Mouse (Mus musculus): ENCODE data around the gene Rab3gap2.

Gene Rab3gap2

GRCm38 (mm10) chr1:185226889-185227288, 23.0 kb downstream of the Rab3gap2 start:
- CTCF ChIA-PET: interaction anchor here (0.7 kb wide), 1 partner anchor 1961 kb away, joined by 5 read pairs; no protein-coding TSS in a partner anchor

GRCm38 (mm10) chr1:185227766-185228165, 23.8 kb downstream of the Rab3gap2 start:
- CTCF ChIA-PET: no interaction called here

DNA sequence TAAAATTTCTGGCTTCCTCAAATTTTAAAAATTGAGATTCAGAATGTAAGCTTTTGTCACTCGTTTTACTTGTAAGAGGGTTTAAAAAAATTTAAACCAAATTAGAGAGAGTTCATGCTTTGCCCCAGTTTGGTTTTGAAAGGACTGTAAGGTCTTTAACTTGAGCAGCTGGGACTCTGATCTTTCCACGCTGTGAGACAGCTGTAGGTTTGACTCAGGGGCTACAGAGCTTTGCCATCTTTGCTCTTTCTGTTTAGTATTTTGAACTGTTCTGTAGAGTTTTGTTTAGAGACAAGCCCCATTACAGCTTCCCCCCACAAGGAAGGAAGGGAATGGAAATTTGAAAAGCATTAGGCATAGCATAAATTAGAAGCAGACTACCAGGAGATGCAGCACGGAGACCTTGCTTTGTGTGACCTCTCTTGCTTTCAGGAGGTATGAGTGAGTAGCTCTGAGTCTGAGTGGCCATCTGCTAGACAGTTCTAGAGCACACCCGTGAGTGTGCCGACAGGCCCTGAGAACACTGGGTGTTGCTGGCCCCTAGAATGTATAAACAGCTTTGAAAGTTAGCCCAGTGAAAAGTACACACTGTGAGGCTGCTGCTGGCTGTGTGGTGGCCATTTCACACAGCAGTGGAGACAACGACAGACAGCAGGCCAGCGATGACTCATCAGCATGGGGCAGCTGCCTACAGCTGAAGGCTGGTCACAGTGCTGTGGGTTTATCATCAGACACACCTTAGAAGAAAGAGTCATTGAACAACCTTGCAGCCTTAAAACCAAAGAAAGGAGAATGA, 25.7 kb downstream of the Rab3gap2 start:
- CTCF ChIA-PET: interaction anchor here (0.6 kb wide), 1 partner anchor 166 kb away, joined by 3 read pairs; no protein-coding TSS in a partner anchor

DNA sequence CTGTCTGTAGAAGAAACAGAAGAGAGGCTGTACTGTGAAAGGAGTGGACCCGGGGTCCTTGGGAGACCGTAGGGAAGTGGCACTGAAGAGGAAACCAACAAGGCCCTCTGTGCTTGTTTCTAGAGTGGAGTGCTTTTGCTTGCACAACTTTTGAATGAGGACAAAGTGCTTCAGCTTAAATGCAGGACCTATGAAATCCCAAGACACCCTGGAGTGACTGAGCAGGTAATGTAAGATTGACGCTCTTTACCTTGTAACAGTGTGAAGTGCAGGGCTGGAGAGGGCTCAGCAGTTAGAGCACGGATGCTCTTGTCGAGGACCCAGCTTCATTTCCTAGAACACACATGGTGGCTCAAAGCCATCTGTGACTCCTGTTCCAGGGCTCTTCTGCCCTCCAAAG, 31.9 kb downstream of the Rab3gap2 start:
- CTCF ChIA-PET: no interaction called here

DNA sequence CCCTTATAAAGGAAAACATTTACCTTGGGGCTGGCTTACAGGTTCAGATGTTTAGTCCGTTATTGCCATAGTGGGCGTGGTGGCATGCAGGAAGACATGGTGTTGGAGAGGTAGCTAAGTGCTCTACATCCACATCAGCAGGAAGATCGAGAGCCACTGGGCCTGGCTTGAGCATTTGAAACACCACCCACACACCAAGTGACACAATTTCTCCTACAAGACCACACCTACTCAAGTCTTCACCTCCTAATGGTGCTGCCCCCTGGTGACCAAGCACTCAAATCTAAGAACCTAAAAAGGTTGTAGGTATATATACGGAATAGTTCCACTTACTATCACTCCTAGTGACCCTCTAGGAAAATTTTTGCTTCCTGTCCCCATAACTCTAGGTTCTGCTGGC, 32.6 kb downstream of the Rab3gap2 start:
- CTCF ChIA-PET: no interaction called here

GRCm38 (mm10) chr1:185243013-185243412, 39.1 kb downstream of the Rab3gap2 start:
- CTCF ChIA-PET: no interaction called here

DNA sequence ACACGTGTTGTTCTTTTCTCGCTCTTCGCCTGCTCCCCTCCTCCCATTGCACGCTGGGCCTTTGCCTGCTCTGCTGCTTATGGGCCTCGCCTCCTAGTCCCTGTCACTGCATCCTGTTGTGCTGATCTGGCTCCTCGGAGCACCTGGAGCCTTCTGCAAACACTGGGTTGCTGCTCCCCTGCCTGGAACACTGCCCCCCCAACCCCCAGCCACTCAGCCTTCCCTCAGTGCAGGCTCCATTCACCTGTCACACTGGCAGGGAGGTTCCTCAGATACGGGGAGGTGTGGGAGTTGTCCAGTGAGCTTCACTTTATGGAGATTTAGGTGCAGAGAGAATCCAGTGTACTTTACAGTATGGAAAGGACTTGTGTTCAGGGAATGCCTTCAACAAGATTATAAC, 41.5 kb downstream of the Rab3gap2 start:
- CTCF ChIA-PET: no interaction called here

DNA sequence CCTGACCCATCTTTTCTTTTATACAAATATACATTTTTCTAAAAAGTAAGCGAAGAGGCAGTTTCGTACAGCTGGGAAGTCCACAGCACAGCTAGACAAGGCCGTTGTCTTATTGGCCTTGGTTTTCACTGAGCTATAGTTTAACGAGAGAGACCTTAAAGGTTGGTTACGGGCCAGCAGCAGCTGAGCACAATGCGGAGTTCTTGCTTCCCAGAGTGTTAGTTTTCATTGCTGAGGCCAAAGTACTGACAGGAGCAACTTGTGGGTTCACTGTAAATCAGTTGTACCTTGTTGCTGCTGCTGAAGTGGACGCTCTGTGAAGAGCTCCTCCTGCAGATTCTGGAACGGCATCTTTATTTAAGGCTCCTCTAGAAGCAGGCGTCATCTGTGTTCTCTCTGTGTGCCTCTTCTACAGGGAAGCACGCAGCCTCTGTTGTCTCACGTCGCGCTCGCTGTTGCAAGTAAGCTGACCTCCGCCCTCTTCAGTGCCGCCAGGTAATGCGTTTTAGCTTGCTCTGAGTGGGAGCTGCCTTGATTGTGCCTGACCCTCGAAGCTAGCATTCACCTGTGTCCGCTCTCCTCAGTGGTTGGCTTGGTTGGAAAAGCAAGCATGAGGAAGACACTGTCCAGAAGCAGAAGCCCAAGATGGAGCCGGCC, 43.6 kb downstream of the Rab3gap2 start:
- CTCF ChIA-PET: no interaction called here

DNA sequence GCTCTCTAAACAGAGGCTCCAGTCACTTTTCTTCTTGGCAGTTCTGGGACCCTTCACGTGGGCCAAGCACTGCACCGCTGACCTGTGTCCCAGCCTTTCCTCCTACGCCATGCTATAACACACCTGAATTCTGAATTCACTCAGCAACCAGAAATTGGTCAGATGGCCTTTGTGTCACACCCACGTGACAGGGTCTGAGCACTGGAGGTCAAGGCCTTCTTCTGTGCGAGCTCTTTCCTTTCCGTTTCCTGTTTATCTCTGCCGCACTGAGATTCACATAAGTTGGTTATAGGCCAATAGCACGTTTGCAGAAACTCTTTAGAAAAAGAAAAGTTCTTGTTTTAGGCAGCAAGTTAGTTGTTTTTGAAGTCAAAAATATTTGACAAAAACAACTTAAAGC, 44.8 kb downstream of the Rab3gap2 start:
- CTCF ChIA-PET: no interaction called here

- CTCF ChIA-PET: no interaction called here
Observed at GRCm38 (mm10) chr1:185252351-185252750, 48.4 kb downstream of the Rab3gap2 start.

DNA sequence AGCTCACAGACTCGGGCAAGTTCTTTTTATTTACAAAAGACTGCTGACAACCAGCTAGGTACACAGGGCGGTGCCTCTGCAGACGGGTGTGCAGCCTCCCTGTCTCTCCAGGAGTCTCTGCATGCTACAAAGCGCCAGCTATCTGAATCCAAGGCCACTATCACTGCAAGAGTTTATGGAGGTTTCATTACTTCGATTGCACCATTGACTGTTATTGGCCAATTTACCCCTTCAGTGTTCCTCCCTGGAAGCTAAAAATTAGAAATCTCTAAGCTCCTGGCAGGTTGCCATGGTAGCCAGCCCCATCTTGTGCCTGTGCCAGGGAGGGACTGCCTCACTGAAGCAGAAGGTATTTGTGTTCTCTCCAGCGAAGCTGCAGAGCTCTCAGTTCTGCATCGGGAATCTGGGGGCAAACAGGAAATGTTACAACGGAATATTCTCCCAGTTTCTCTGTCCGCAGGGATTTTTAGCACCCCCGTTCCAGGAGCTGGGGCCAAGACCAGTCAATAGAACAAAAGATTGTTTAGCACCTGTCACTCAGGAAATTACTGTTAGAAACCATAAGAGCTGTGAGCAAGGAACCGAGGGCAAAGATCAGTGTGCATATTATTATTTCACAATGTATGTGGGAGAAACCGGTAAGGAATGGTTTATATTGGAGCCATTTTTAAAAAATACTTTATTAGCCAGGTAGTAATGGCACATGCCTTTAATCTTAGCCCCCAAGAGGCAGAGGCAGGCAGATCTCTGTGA, 49.4 kb downstream of the Rab3gap2 start:
- CTCF ChIA-PET: no interaction called here

DNA sequence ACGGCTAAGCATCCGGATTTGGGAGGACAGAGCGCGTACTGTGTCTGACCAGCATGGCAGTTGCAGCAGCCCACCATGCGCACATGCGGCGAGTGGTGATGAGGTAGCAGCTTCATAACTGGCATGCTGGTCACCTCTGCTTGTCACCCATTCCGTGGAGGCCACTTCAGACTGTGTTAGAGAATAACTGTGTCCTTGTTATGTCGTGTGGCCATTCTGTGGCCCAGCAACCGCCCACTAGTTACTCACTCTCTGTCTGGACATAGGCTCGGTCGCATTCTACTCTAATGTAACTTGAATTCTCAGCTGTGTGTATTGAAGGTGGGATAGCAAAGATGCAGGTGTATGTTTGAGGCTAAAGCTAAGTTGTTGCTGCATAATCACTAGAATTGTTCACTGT, 51.4 kb downstream of the Rab3gap2 start:
- CTCF ChIA-PET: no interaction called here

- CTCF ChIA-PET: no interaction called here
Observed at GRCm38 (mm10) chr1:185256753-185257152, 52.8 kb downstream of the Rab3gap2 start.

GRCm38 (mm10) chr1:185262565-185262964, 58.6 kb downstream of the Rab3gap2 start:
- CTCF ChIA-PET: interaction anchor here (0.6 kb wide), 1 partner anchor 59 kb away, joined by 3 read pairs; the partner anchor contains the start of gene Rab3gap2

- CTCF ChIA-PET: no interaction called here
Observed at GRCm38 (mm10) chr1:185268675-185269074, 64.8 kb downstream of the Rab3gap2 start.

GRCm38 (mm10) chr1:185270403-185271097, 66.6 kb downstream of the Rab3gap2 start:
- CTCF ChIA-PET: no interaction called here

- CTCF ChIA-PET: no interaction called here
Observed at GRCm38 (mm10) chr1:185271373-185271772, 67.5 kb downstream of the Rab3gap2 start.

- CTCF ChIA-PET: interaction anchor here (0.7 kb wide), 1 partner anchor 72 kb away, joined by 3 read pairs; no protein-coding TSS in a partner anchor
Observed at GRCm38 (mm10) chr1:185274819-185275545, 71.1 kb downstream of the Rab3gap2 start.

DNA sequence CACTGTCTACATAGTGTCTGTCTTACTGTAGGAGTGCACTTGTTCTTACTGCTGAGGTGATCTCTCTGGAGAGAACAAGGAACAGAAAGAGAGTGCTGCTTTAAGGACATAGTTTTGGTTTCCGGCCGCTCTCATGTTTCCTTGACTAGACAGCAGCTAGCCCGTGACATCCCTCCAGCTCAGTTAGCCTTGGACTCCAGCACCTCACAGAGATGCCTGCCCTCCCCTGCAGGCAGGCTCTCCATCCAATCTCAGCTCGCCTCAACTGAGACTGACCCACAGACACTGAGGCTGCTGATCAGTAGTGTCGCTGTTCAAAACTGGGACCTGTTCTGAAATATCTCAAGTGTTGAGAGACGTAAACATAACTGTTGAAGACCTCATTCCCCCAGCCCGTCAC, 72.1 kb downstream of the Rab3gap2 start:
- CTCF ChIA-PET: no interaction called here

DNA sequence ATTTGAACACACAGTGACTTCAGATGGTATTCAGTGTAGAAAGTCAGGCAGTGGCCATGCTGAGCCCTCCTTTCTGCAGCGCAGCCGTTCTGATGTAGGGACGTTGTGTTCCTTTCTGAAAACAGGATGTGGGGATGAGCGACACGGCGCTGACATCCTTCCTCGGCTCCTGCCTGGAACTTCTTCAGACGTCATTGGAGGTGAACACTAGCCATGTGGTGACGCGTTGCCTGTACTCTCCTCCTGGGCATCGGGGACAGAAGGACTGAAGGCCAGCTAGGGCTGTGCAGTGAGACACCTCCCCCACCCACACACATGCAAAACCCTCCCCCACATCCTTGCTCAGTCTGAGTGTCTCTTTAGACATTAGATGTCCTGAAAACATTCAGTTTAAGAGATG, 73.1 kb downstream of the Rab3gap2 start:
- CTCF ChIA-PET: no interaction called here

DNA sequence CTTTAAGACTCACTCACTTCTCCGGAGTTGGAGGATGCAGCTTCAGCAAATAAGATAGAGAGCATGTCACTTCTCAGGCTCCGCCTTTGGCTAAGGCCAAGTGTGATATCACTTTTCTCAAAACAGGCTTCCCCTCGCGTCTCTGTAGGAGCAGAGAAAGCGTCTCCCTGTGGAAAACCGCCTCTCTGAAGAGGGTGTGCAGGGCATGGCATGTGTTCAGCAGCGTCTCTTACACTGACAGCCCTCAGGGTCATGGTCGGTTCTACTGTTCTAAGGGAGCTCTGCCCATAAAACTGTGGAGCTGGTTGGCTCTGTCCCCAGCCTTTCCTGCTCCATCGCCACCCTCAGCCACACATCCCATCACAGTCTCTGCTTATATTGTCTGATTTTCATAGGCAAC, 75.4 kb downstream of the Rab3gap2 start:
- CTCF ChIA-PET: no interaction called here
